Mouse (Mus musculus) limb, embryonic 11.5 days (tissue): Measurements from ENCODE around the gene Dner. TPM values are rescaled to one million over a fixed set of nuclear protein-coding genes. Genes with fewer than 3 reads are reported as not detected.

Source experiments
- ATAC-seq: fragments of 200-750 bp; cut with Nextera tagmentation; 2 replicates; pipeline ENCODE4 v1.8.0; 2017; ENCODE audit warnings: low read depth; ENCODE audit not compliant: insufficient number of reproducible peaks, low FRiP score, low TSS enrichment
- DNase-seq: peaks from one replicate; pipeline ENCODE4 v3.0.0-alpha.2; 2015; ENCODE audit warnings: low spot score
- H3K27ac ChIP-seq: fragments of 300-500 bp; sonication (generic); replicated peaks from 2 replicates; pipeline ENCODE4 v1.5.1; 2014; ENCODE audit warnings: low read depth, mild to moderate bottlenecking, low read length
- H3K27me3 ChIP-seq: fragments of 300-500 bp; sonication (generic); 2 replicates; pipeline ENCODE4 v1.6.1; 2014; ENCODE audit warnings: mild to moderate bottlenecking, low read length, mixed read lengths; ENCODE audit not compliant: control insufficient read depth, insufficient read depth
- H3K36me3 ChIP-seq: fragments of 300-500 bp; sonication (generic); 2 replicates; pipeline ENCODE4 v1.6.1; 2014; ENCODE audit warnings: mild to moderate bottlenecking, low read length, moderate library complexity, mixed read lengths; ENCODE audit not compliant: control insufficient read depth, insufficient read depth
- H3K4me1 ChIP-seq: fragments of 300-500 bp; sonication (generic); 2 replicates; pipeline ENCODE4 v1.6.1; 2014; ENCODE audit warnings: low read length, mixed read lengths; ENCODE audit not compliant: control insufficient read depth, insufficient read depth
- H3K4me2 ChIP-seq: fragments of 300-500 bp; sonication (generic); 2 replicates; pipeline ENCODE4 v1.6.1; 2014; ENCODE audit warnings: low read depth, mild to moderate bottlenecking, moderate library complexity; ENCODE audit not compliant: severe bottlenecking
- H3K4me3 ChIP-seq: fragments of 300-500 bp; sonication (generic); 2 replicates; pipeline ENCODE4 v1.5.1; 2014; ENCODE audit warnings: low read depth, low read length
- H3K9ac ChIP-seq: fragments of 300-500 bp; sonication (generic); 2 replicates; pipeline ENCODE4 v1.6.1; 2014; ENCODE audit warnings: mild to moderate bottlenecking, low read length
- H3K9me3 ChIP-seq: fragments of 300-500 bp; sonication (generic); 2 replicates; pipeline ENCODE4 v1.6.1; 2016; ENCODE audit warnings: low read length; ENCODE audit not compliant: control insufficient read depth
- WGBS: fragments of 180-500 bp; shearing (Covaris S2); extraction: QIAGEN DNeasy Blood & Tissue Kit; methylation state at CpG from one replicate; pipeline ENCODE4 v1.1.7; 2014; 5-methylcytosine and 5-hydroxymethylcytosine counted together
- polyA plus RNA-seq: library from polyadenylated mRNA; unstranded; fragments of >200 nt; fragmentation: Nextera tagmentation; extraction: Ambion mirVana; gene quantifications from 2 replicates; pipeline ENCODE4 v1.2.1, GENCODE M21; 2014

The Dner gene
- polyA plus RNA-seq, 1 experiment from 2014 or later: 1.1 TPM

- 84% methylated on average over 1 of the region's 1 CpGs for WGBS
- ATAC-seq (no peak), DNase-seq (no peak)
- Histone ChIP-seq H3K27me3 (no peaks in the 10 kb centered on the region), H3K36me3 (no peaks in the 10 kb centered on the region), H3K4me3 (no peak overlapping the region), H3K27ac (no peak overlapping the region), H3K4me2 (no peak overlapping the region), H3K4me1 (no peaks in the 10 kb centered on the region), H3K9me3 (no peaks in the 10 kb centered on the region), H3K9ac (no peak overlapping the region)
Observed at GRCm38 (mm10) chr1:84508510-84508909, 187.5 kb downstream of the Dner start.

- DNase-seq: no peak
- no peak overlapping the region for H3K27ac ChIP-seq
- H3K4me3 ChIP-seq: no peak overlapping the region
- no peaks in the 10 kb centered on the region for H3K36me3 ChIP-seq
- ATAC-seq: no peak
- H3K9me3 ChIP-seq: no peaks in the 10 kb centered on the region
- no peak overlapping the region for H3K9ac ChIP-seq
- no peak overlapping the region for H3K4me2 ChIP-seq
- H3K4me1 ChIP-seq: no peaks in the 10 kb centered on the region
- H3K27me3 ChIP-seq: no peaks in the 10 kb centered on the region
Observed at GRCm38 (mm10) chr1:84507568-84507967, 188.5 kb downstream of the Dner start.

GRCm38 (mm10) chr1:84506984-84507546, 189.0 kb downstream of the Dner start:
- no peaks in the 10 kb centered on the region for H3K36me3 ChIP-seq
- DNase-seq: no peak
- no peaks in the 10 kb centered on the region for H3K9me3 ChIP-seq
- no peak overlapping the region for H3K9ac ChIP-seq
- no peaks in the 10 kb centered on the region for H3K4me1 ChIP-seq
- no peak overlapping the region for H3K4me3 ChIP-seq
- H3K27ac ChIP-seq: no peak overlapping the region
- 52% methylated on average over 6 of the region's 6 CpGs for WGBS
- H3K27me3 ChIP-seq: no peaks in the 10 kb centered on the region
- H3K4me2 ChIP-seq: no peak overlapping the region
- no peak for ATAC-seq

GRCm38 (mm10) chr1:84500673-84501072, 195.3 kb downstream of the Dner start:
- 95% methylated on average over 3 of the region's 3 CpGs for WGBS
- Histone ChIP-seq H3K9ac (no peak overlapping the region), H3K4me1 (no peaks in the 10 kb centered on the region), H3K9me3 (no peaks in the 10 kb centered on the region), H3K36me3 (no peaks in the 10 kb centered on the region), H3K4me2 (no peak overlapping the region), H3K4me3 (no peak overlapping the region), H3K27me3 (no peaks in the 10 kb centered on the region), H3K27ac (no peak overlapping the region)
- ATAC-seq (no peak), DNase-seq (no peak)

GRCm38 (mm10) chr1:84491732-84492131, 204.3 kb downstream of the Dner start:
- Histone ChIP-seq H3K4me3 (no peak overlapping the region), H3K9me3 (no peaks in the 10 kb centered on the region), H3K36me3 (no peaks in the 10 kb centered on the region), H3K27ac (no peak overlapping the region), H3K9ac (no peak overlapping the region), H3K4me2 (no peak overlapping the region), H3K27me3 (no peaks in the 10 kb centered on the region), H3K4me1 (no peaks in the 10 kb centered on the region)
- 92% methylated on average over 6 of the region's 6 CpGs for WGBS
- no peak for DNase-seq
- ATAC-seq: no peak

GRCm38 (mm10) chr1:84488546-84488945, 207.5 kb downstream of the Dner start:
- Histone ChIP-seq H3K4me3 (no peak overlapping the region), H3K4me2 (no peak overlapping the region), H3K27me3 (no peaks in the 10 kb centered on the region), H3K27ac (no peak overlapping the region), H3K36me3 (no peaks in the 10 kb centered on the region), H3K9me3 (no peaks in the 10 kb centered on the region), H3K4me1 (no peaks in the 10 kb centered on the region), H3K9ac (no peak overlapping the region)
- WGBS: 91% methylated on average over 1 of the region's 1 CpGs
- DNase-seq (no peak), ATAC-seq (no peak)

- H3K4me3 ChIP-seq: no peak overlapping the region
- no peak overlapping the region for H3K27ac ChIP-seq
- ATAC-seq (no peak), DNase-seq (no peak)
- no peak overlapping the region for H3K4me2 ChIP-seq
- no peaks in the 10 kb centered on the region for H3K27me3 ChIP-seq
- no peak overlapping the region for H3K9ac ChIP-seq
- no peaks in the 10 kb centered on the region for H3K36me3 ChIP-seq
- no peaks in the 10 kb centered on the region for H3K4me1 ChIP-seq
- no peaks in the 10 kb centered on the region for H3K9me3 ChIP-seq
Observed at GRCm38 (mm10) chr1:84485066-84485465, 211.0 kb downstream of the Dner start.

- H3K36me3 ChIP-seq: no peaks in the 10 kb centered on the region
- H3K4me1 ChIP-seq: no peaks in the 10 kb centered on the region
- ATAC-seq (no peak), DNase-seq (no peak)
- no peaks in the 10 kb centered on the region for H3K9me3 ChIP-seq
- no peaks in the 10 kb centered on the region for H3K27me3 ChIP-seq
- WGBS: 83% methylated on average over 3 of the region's 3 CpGs
- H3K9ac ChIP-seq: no peak overlapping the region
- H3K4me2 ChIP-seq: no peak overlapping the region
- H3K27ac ChIP-seq: no peak overlapping the region
- no peak overlapping the region for H3K4me3 ChIP-seq
Observed at GRCm38 (mm10) chr1:84484577-84484976, 211.4 kb downstream of the Dner start.

GRCm38 (mm10) chr1:84479976-84480375, 216.0 kb downstream of the Dner start:
- no peak overlapping the region for H3K27ac ChIP-seq
- no peaks in the 10 kb centered on the region for H3K9me3 ChIP-seq
- no peaks in the 10 kb centered on the region for H3K36me3 ChIP-seq
- no peak overlapping the region for H3K4me3 ChIP-seq
- DNase-seq (no peak), ATAC-seq (no peak)
- no peak overlapping the region for H3K4me2 ChIP-seq
- 94% methylated on average over 8 of the region's 8 CpGs for WGBS
- no peak overlapping the region for H3K9ac ChIP-seq
- no peaks in the 10 kb centered on the region for H3K4me1 ChIP-seq
- H3K27me3 ChIP-seq: no peaks in the 10 kb centered on the region
